ENCODE assay signal across 11 mouse cellular contexts in genomic region chr13:119604322-119604721, GRCm38 (mm10). TPM values are rescaled to one million over a fixed set of nuclear protein-coding genes. Genes with fewer than 3 reads are reported as not detected.
DNase-seq lines count a peak whose midpoint lies in the region; ATAC-seq and TF ChIP-seq lines count a peak whose summit lies in the region.
"Not testable (repeated sequence)": the region's sequence is repeated elsewhere in the genome, so short reads cannot be mapped to it uniquely, and the experiment has no call there.
"Had no signal": no experiment of that assay in that cellular context is flagged by ENCODE, and none has a peak within 500 bp of the region (broad histone marks: within the 10 kb centered on the region; RNA-seq: fewer than 3 reads in every experiment).

No protein-coding gene starts in this region.

- not testable (repeated sequence) for TF ChIP-seq CTCF in forebrain, postnatal 0 days (IDR thresholded peaks at IDR 0.05; ENCODE audit: low read depth)

- not testable (repeated sequence) for H3K4me3 ChIP-seq in embryonic facial prominence, embryonic 14.5 days (ENCODE audit: low read depth, low read length); forebrain, postnatal 0 days (ENCODE audit: low read depth, low read length); heart, embryonic 14.5 days (ENCODE audit: control insufficient read depth in 1 of 2, insufficient read depth in 1 of 2, low read depth in 1 of 2, low read length in 2 of 2); hindbrain, embryonic 15.5 days; kidney, embryonic 15.5 days (replicated peaks); limb, embryonic 15.5 days; midbrain, embryonic 11.5 days (ENCODE audit: low read depth, low read length); neural tube, embryonic 11.5 days (ENCODE audit: low read depth, low read length)

- not testable (repeated sequence) for H3K9me3 ChIP-seq in embryonic facial prominence, embryonic 14.5 days (ENCODE audit: control insufficient read depth, low read length); forebrain, postnatal 0 days (ENCODE audit: low read length); heart, embryonic 14.5 days (ENCODE audit: control insufficient read depth, low read length); midbrain, embryonic 11.5 days (ENCODE audit: control insufficient read depth, low read length); neural tube, embryonic 11.5 days (ENCODE audit: control insufficient read depth, low read length)
- H3K9me3 ChIP-seq in hindbrain, embryonic 15.5 days: peaks cover 12% of the 10 kb centered on the region
- H3K9me3 ChIP-seq in kidney, embryonic 15.5 days (replicated peaks): peaks cover 14% of the 10 kb centered on the region
- peaks cover 12% of the 10 kb centered on the region; the same call in 1 of the 2 replicates for H3K9me3 ChIP-seq in limb, embryonic 15.5 days

- H3K9ac ChIP-seq in embryonic facial prominence, embryonic 14.5 days (ENCODE audit: low read depth, low read length); forebrain, postnatal 0 days; heart, embryonic 14.5 days (ENCODE audit: low read length); hindbrain, embryonic 15.5 days; kidney, embryonic 15.5 days; limb, embryonic 15.5 days; midbrain, embryonic 11.5 days (ENCODE audit: low read length); neural tube, embryonic 11.5 days (ENCODE audit: low read length): not testable (repeated sequence)

- 91% methylated on average over 7 of the region's 9 CpGs for WGBS in embryonic facial prominence, embryonic 14.5 days
- 96% methylated on average over 7 of the region's 9 CpGs for WGBS in forebrain, postnatal 0 days
- WGBS in heart, embryonic 14.5 days: 83% methylated on average over 7 of the region's 9 CpGs
- WGBS in hindbrain, embryonic 15.5 days: 94% methylated on average over 8 of the region's 9 CpGs
- 92% methylated on average over 8 of the region's 9 CpGs for WGBS in kidney, embryonic 15.5 days
- WGBS in limb, embryonic 15.5 days: 92% methylated on average over 8 of the region's 9 CpGs
- 91% methylated on average over 7 of the region's 9 CpGs for WGBS in midbrain, embryonic 11.5 days
- 94% methylated on average over 7 of the region's 9 CpGs for WGBS in neural tube, embryonic 11.5 days

- not testable (repeated sequence) for H3K36me3 ChIP-seq in embryonic facial prominence, embryonic 14.5 days (ENCODE audit: control insufficient read depth, insufficient read depth, low read length); forebrain, postnatal 0 days (ENCODE audit: insufficient read depth); heart, embryonic 14.5 days (ENCODE audit: control insufficient read depth, insufficient read depth, low read length); hindbrain, embryonic 15.5 days; kidney, embryonic 15.5 days; limb, embryonic 15.5 days; midbrain, embryonic 11.5 days (ENCODE audit: control insufficient read depth, insufficient read depth, low read length); neural tube, embryonic 11.5 days (ENCODE audit: control insufficient read depth, insufficient read depth, low read length)

- ATAC-seq in embryonic facial prominence, embryonic 14.5 days (ENCODE audit: low read depth): peak; percentile 10; the same call in 1 of the 2 replicates
- 0 out of 2 replicates have a peak, but pooled peaks have one; percentile 7 for ATAC-seq in forebrain, postnatal 0 days
- peak; percentile 20; the same call in 1 of the 2 replicates for ATAC-seq in heart, embryonic 14.5 days (ENCODE audit: insufficient number of reproducible peaks, insufficient read depth, low FRiP score, low read depth)
- ATAC-seq in hindbrain, embryonic 15.5 days (ENCODE audit: low FRiP score, low read depth): peak; percentile 14; the same call in 1 of the 2 replicates
- 0 out of 2 replicates have a peak, but pooled peaks have one; percentile 9 for ATAC-seq in kidney, embryonic 15.5 days (replicated peaks; ENCODE audit: low FRiP score)
- ATAC-seq in limb, embryonic 15.5 days (ENCODE audit: insufficient number of reproducible peaks, low FRiP score, low TSS enrichment, low read depth): peak; percentile 15
- ATAC-seq in midbrain, embryonic 11.5 days (ENCODE audit: low FRiP score): 0 out of 2 replicates have a peak, but pooled peaks have one; percentile 17
- ATAC-seq in neural tube, embryonic 11.5 days (ENCODE audit: insufficient read depth, low FRiP score, low TSS enrichment): peak; percentile 24; the same call in 1 of the 2 replicates

- H3K27me3 ChIP-seq in embryonic facial prominence, embryonic 14.5 days (replicated peaks; ENCODE audit: control insufficient read depth, insufficient read depth, low read length); forebrain, postnatal 0 days (ENCODE audit: insufficient read depth, low read length); heart, embryonic 14.5 days (ENCODE audit: control insufficient read depth, insufficient read depth, low read length); hindbrain, embryonic 15.5 days; kidney, embryonic 15.5 days; limb, embryonic 15.5 days; midbrain, embryonic 11.5 days (ENCODE audit: control insufficient read depth, insufficient read depth, low read length); neural tube, embryonic 11.5 days (ENCODE audit: control insufficient read depth, insufficient read depth, low read length): not testable (repeated sequence)

- H3K4me2 ChIP-seq in embryonic facial prominence, embryonic 14.5 days (ENCODE audit: low read depth, low read length); forebrain, postnatal 0 days (ENCODE audit: low read depth); heart, embryonic 14.5 days (ENCODE audit: low read length); hindbrain, embryonic 15.5 days; kidney, embryonic 15.5 days; limb, embryonic 15.5 days; midbrain, embryonic 11.5 days; neural tube, embryonic 11.5 days (ENCODE audit: low read depth): not testable (repeated sequence)

- not testable (repeated sequence) for H3K4me1 ChIP-seq in embryonic facial prominence, embryonic 14.5 days (ENCODE audit: control insufficient read depth, insufficient read depth, low read length); forebrain, postnatal 0 days (ENCODE audit: insufficient read depth); heart, embryonic 14.5 days (ENCODE audit: control insufficient read depth in 2 of 2, insufficient read depth in 2 of 2, low read length in 2 of 2); hindbrain, embryonic 15.5 days (replicated peaks); kidney, embryonic 15.5 days; limb, embryonic 15.5 days; midbrain, embryonic 11.5 days (ENCODE audit: control insufficient read depth, insufficient read depth, low read length); neural tube, embryonic 11.5 days (ENCODE audit: control insufficient read depth, insufficient read depth, low read length)

- DNase-seq in embryonic facial prominence, embryonic 14.5 days (ENCODE audit: low spot score); forebrain, postnatal 0 days; midbrain, embryonic 11.5 days (ENCODE audit: low spot score, missing footprints); neural tube, embryonic 11.5 days (ENCODE audit: low spot score): not testable (repeated sequence)

- H3K27ac ChIP-seq in embryonic facial prominence, embryonic 14.5 days (replicated peaks; ENCODE audit: low read depth, low read length); forebrain, postnatal 0 days (ENCODE audit: low read depth, low read length); heart, embryonic 14.5 days (replicated peaks in 1 of 2; ENCODE audit: control insufficient read depth in 1 of 2, insufficient read depth in 1 of 2, low read depth in 2 of 2, low read length in 2 of 2); hindbrain, embryonic 15.5 days (replicated peaks); kidney, embryonic 15.5 days; limb, embryonic 15.5 days; midbrain, embryonic 11.5 days (ENCODE audit: low read depth, low read length); neural tube, embryonic 11.5 days (ENCODE audit: low read depth, low read length): not testable (repeated sequence)

RNA-seq across cellular contexts. Expression of gene Ccl28, which starts 19.3 kb away (rescaled TPM):
- 0.07 TPM in 1 of 2 replicates, not detected in the other for polyA plus RNA-seq in embryonic facial prominence, embryonic 14.5 days (2014; fragmentation: Nextera tagmentation; extraction: Ambion mirVana)
- total RNA-seq in forebrain, postnatal 0 days (2014; rRNA removed): 3.3 and 4.5 TPM in 2 replicates
- 0.09 and 0.22 TPM in 2 replicates for polyA plus RNA-seq in forebrain, postnatal 0 days (2015; fragmentation: Nextera tagmentation; extraction: Ambion mirVana)
- polyA plus RNA-seq in heart, embryonic 14.5 days (2014; fragmentation: Nextera tagmentation; extraction: Ambion mirVana): not detected in 2 replicates
- 0.18 and 0.62 TPM in 2 replicates for polyA plus RNA-seq in hindbrain, embryonic 15.5 days (2015; fragmentation: Nextera tagmentation; extraction: Ambion mirVana)
- polyA plus RNA-seq in kidney, embryonic 15.5 days (2015; fragmentation: Nextera tagmentation; extraction: Ambion mirVana): 0.05 and 0.13 TPM in 2 replicates
- polyA plus RNA-seq in limb, embryonic 15.5 days (2015; fragmentation: Nextera tagmentation; extraction: Ambion mirVana): 0.12 TPM in 1 of 2 replicates, not detected in the other
- 0.10 and 0.17 TPM in 2 replicates for polyA plus RNA-seq in midbrain, embryonic 11.5 days (2014; fragmentation: Nextera tagmentation; extraction: Ambion mirVana)
- not detected in 2 replicates for polyA plus RNA-seq in neural tube, embryonic 11.5 days (2014; fragmentation: Nextera tagmentation; extraction: Ambion mirVana)
- total RNA-seq: monocyte, adult 5-6 weeks; neutrophil, adult 5-6 weeks had no signal
- polyA plus RNA-seq: CD4-positive, CD25-positive, alpha-beta regulatory T cell, adult 4 months had no signal
